Mouse (Mus musculus) liver, adult 2 months (tissue): ENCODE data around the gene Cltc.

Source experiments
- CTCF ChIP-seq: fragments of 200-500 bp; IDR thresholded peaks from 2 replicates; pipeline ENCODE4 v1.5.1; 2011; ENCODE audit warnings: low read depth, low read length, control low read depth
- POLR2A ChIP-seq: fragments of 200-500 bp; IDR thresholded peaks from 2 replicates; pipeline ENCODE4 v1.6.1; 2011; ENCODE audit warnings: low read length, control low read depth; ENCODE audit not compliant: insufficient read depth; ENCODE audit errors: extremely low read depth

DNA sequence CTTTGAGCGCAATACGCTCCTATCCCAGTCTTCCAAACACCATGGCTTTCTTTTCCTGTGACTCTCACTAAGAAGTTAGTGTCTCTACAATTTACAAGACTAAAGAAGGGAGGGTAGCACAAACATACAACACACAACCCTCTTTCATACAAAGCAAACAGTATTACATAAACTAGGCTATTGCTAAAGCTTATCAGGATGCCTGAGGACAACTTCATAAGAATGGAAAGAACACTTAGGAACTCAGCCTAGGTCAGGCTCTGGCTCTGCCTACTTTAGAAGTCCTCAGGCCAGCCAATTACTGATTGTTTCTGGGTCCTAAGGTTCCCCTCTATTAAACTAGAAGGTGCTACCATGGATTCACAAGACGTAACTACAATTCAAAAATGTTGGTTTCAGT is 76.6 kb downstream of the Cltc start:
- TF ChIP-seq CTCF (no peak), POLR2A (no peak)
